Mouse (Mus musculus): ENCODE measurements around the gene Wwox.

Wwox gene

GRCm38 (mm10) chr8:115006561-115006960 lies 567.1 kb downstream of the Wwox start:
- DNase-seq (ENCODE audit: low read depth in 2 of 2, low spot score in 2 of 2): no peak

- no peak for DNase-seq (ENCODE audit: low read depth in 2 of 2, low spot score in 2 of 2)
Measured at GRCm38 (mm10) chr8:115007280-115007679, 567.8 kb downstream of the Wwox start.

- DNase-seq (ENCODE audit: low read depth in 2 of 2, low spot score in 2 of 2): no peak
Measured at GRCm38 (mm10) chr8:115008624-115009620, 569.5 kb downstream of the Wwox start.

DNA sequence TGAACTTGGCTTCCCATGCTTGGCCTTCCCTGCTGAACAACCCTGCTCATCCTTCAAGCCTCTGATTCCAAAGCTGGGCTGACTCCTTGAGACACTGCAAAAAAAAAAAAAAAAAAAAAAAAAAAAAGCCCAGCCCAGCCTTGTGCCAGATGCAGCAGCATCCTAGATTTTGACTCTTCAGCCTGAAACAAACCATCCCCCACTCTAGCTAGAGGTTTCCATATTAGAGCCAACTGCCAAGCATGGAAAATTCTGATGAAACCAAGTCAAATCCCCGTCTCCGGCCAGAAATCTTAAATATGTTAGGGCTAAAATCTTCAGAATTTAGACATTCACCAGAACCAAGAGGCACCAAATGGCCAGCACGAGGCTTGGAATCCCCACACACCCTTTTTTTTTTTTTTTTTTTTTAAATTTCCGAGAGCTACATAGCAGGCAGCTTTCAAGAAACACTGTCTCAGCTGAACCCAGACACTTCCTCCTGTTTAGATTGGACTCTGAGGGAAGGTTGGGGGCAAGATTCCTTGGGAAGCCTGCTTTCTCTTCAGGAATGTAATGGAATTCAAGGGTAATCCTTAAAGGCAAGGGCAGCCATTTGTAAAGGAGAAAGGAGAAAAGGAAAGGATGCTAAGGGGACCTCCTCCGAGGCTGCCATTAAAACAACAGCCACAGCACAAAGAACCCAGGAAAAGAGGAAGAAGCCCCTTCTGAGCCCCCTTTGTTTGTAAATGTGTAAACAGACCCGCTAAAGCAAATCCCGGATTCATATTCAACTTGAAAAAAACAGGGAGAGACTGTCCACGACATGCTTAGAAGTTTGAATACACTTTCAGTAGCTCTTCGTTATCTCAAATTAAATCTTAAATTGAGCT lies 570.7 kb downstream of the Wwox start:
- no peak for DNase-seq (ENCODE audit: low read depth in 2 of 2, low spot score in 2 of 2)

GRCm38 (mm10) chr8:115010769-115011073 lies 571.3 kb downstream of the Wwox start:
- DNase-seq (ENCODE audit: low read depth in 2 of 2, low spot score in 2 of 2): no peak

DNA sequence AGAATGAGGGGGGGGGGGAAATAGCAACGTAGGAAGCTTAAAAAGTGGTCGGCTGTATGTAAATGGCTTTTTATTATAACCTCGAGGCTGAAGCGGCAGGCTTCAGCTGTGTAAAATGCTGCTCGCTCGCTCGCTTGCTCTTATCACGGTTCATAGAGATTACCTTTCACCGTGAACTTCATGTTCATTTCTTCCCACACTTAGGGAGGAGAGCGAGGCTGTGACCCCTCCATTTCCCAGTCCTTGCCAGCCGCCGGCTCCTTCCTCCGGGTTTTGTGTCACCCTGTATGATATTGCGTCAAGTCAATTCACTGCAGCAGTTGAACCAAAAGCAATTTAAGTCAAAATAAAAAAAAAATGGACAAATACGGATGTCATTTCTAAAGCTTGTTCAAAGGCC lies 580.2 kb downstream of the Wwox start:
- DNase-seq (ENCODE audit: low read depth in 2 of 2, low spot score in 2 of 2): no peak

GRCm38 (mm10) chr8:115021731-115022130 lies 582.3 kb downstream of the Wwox start:
- no peak for DNase-seq (ENCODE audit: low read depth in 2 of 2, low spot score in 2 of 2)

GRCm38 (mm10) chr8:115024062-115024461 lies 584.6 kb downstream of the Wwox start:
- no peak for DNase-seq (ENCODE audit: low read depth in 2 of 2, low spot score in 2 of 2)

DNA sequence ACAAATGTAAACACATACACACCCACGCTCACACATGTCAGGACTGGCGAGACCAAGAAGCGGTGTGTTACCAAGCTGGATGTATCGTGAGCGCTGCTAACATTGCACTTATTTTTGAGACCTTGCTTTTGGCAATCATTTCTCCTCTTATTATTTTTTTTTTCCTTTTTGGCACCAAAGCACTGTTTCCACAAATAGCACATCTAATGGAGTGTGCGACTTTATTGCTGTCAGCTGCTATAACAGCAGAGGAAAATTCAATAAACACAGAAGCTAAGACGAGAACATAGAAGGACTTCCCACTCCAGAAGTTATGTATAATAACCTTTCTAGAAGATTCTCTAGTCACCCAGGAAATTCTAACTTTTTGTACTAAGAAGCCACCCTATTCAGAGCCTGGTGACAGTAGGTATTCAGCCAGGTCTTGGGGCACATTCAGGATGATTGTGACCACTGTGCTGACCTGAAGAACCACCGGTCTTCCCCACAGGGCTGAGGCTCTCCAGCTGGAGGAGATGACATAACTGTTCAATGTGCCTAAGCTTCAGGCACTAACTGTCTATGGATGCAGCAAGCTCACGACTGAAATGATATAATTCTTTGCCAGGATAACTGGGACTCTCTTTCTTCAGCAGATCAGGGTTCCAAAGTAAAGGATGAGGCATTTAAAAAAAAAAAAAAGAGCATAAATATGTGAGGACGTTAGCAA lies 586.1 kb downstream of the Wwox start:
- no peak for DNase-seq (ENCODE audit: low read depth in 2 of 2, low spot score in 2 of 2)

DNA sequence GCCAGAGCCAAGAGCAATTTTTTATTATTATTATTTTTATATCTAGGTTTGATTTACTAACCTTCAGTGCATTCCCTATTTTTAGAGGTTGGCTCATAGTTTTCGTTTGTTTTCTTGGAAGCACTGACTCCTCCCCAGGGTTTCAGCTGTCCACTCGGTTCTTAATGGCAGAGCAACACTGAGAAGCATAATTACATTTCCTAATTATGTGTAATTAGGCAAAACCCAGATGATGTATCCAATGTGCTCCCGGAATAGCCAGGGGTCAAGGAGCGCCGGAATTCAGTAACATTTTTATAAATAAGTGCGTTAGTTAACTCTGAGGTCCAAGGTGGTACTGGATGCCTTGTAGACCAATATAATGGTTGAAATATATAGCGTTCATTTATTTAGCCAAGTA lies 586.7 kb downstream of the Wwox start:
- DNase-seq (ENCODE audit: low read depth in 2 of 2, low spot score in 2 of 2): no peak

DNA sequence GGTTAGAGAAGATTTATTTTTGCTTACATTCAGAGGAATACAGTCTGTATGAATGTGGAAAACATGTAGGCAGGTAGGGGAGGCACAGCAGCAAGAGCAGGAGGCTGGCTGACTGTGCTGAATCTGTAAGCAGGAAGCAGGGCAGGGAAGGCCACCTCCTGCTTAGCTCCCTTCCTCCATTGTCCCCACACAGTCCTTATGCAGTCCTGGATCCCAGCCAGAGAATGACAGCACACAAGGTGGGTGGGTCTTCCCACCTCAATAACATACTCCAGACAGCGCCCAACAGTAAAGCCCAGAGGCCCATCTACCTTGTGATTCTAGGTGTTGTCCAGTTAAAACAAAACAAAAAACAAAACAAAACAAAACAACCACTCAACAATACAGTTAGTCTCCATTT lies 593.7 kb downstream of the Wwox start:
- no peak for DNase-seq (ENCODE audit: low read depth in 2 of 2, low spot score in 2 of 2)

- no peak for DNase-seq (ENCODE audit: low read depth in 2 of 2, low spot score in 2 of 2)
Measured at GRCm38 (mm10) chr8:115036016-115036415, 596.6 kb downstream of the Wwox start.

DNA sequence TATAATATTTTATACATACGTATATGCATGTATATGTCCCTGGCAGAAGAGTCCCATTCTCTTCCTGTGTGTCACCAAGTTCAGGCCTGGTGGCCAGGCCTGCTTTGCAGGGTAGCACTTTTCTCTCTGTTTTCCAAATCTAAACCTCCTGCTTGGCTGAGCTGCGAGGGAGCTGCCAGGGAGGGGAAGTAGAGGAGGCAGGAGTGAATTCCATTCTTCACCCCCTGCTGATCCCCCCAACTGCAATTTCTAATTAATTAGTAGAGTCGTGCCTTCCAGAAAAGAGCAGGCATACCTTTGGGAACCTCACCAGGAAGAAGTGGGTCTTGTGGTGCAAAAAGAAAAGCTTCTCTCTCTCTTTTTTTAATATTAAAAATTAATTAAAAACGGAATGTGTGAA lies 599.0 kb downstream of the Wwox start:
- DNase-seq (ENCODE audit: low read depth in 2 of 2, low spot score in 2 of 2): no peak

DNA sequence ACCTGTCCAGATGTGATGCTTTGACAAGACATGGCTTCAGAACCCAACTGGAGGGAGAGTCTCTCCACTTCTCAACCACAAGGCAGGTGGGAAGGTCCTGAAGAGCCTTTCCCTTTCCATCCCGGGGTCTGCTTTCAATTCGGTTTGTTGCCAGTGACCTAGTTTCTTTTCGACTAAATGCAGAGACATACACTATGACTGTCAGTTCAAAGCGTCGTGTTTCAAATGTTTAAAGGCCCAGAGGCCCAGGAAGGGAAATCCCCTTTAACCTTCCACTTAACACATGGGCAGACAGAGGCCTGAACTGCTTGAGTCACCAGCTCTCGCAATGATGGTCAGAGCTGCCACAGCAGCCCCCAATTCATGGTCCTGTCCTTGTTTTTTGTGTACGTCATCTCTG lies 606.3 kb downstream of the Wwox start:
- no peak for DNase-seq (ENCODE audit: low read depth in 2 of 2, low spot score in 2 of 2)

DNA sequence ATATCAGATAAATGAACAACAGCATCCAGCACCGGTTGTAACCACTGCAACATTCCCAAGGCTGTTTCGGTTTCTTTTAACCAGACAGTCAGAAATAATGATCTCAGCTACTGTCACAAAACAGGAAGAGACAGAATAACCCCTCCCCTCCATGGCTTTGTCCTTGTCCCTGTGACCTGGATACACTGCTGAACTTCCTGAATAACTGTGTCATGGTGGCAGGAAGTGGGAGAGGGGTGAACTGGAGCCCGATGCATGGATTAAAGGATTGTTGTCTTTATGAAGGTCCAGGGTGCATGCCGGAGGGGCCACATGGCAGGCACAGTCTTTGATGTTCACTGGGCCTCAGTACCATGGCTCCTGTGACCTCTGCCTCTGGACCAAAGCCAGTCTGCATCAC lies 607.0 kb downstream of the Wwox start:
- DNase-seq (ENCODE audit: low read depth in 2 of 2, low spot score in 2 of 2): no peak

DNA sequence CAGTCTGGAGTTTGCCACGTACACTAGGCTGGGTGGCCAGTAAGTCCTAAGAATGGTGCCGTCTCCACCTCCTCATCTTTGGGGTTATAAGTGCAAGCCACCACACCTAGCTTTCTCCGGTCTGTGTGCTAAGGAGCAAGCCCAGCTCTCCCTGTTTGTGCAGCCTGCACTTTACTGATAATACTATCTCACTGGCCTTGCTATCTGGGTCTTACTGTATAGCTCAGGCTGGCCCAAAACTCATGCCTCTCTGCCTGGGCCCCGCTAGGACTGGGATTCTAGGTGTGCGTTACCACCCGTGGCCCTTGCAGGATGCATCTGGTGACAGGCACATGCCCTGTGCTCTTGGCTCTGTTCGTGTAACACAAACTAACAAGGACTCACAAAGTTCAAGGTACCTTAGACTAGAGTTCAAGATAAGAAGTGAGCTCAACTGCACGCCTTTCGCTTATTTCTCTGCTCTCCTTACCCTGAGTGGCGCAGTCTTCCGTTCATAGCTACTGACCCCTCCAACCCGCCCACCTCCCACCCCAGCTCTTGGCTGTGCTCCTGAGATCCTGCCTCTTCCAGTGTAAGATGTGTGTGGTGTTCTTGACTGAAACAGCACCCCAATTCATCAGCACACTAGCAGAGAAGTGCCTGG lies 618.9 kb downstream of the Wwox start:
- DNase-seq (ENCODE audit: low read depth in 2 of 2, low spot score in 2 of 2): no peak

DNA sequence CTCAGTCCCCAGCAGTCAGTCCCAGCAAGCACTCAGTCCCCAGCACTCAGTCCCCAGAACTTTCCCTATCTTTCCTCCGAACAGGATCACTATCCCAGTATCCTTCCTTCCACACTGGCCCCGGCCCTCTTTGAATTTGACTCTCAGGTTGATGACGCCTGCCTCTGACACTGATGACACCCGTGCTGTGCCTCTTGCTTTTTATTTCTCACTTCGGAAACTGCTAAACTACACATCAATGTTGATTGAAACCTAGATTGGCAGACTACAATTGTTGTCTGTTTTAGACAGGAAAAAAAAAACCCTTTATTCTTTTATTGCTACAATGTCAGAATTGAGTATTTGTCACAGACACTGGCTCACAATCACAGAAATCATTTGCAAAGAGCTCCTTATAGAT lies 624.2 kb downstream of the Wwox start:
- DNase-seq (ENCODE audit: low read depth in 2 of 2, low spot score in 2 of 2): no peak

- DNase-seq (ENCODE audit: low read depth in 2 of 2, low spot score in 2 of 2): no peak
Measured at GRCm38 (mm10) chr8:115064691-115065090, 625.2 kb downstream of the Wwox start.

GRCm38 (mm10) chr8:115065386-115065785 lies 625.9 kb downstream of the Wwox start:
- no peak for DNase-seq (ENCODE audit: low read depth in 2 of 2, low spot score in 2 of 2)

- DNase-seq (ENCODE audit: low read depth in 2 of 2, low spot score in 2 of 2): no peak
Measured at GRCm38 (mm10) chr8:115066550-115067058, 627.1 kb downstream of the Wwox start.

DNA sequence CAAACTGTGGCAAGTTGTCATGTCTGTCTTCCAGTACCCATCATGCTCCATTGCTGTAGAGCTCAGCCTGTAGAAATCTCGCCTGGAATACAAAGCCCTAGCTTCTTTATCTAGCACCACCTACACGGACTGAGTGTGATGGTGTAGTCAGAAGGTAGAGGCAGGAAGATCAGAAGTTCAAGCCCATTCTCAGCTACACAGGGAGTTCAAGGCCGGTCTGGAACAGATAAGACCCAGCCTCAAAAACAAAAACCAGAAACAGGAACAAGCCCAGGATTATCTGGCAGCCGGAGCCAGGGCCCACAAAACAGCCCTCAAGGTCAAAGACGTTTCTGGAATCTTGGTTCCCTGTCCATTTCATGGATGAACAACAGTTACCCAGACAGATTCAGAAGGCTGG lies 629.3 kb downstream of the Wwox start:
- no peak for DNase-seq (ENCODE audit: low read depth in 2 of 2, low spot score in 2 of 2)

Data from CD8-positive naive resting alpha-beta T cell, adult 2 months (primary cell).